Mouse (Mus musculus) ES-E14 (cell line): ENCODE results near the gene Gm13278.
"Not testable (repeated sequence)": the region's sequence is repeated elsewhere in the genome, so short reads cannot be mapped to it uniquely, and the experiment has no call there.

ENCODE experiments used
- CHD2 ChIP-seq: IDR thresholded peaks from 2 replicates; pipeline ENCODE4 v1.6.1; 2014; ENCODE audit warnings: mild to moderate bottlenecking, low read depth, low read length, inconsistent platforms
- HCFC1 ChIP-seq: IDR thresholded peaks from 2 replicates; pipeline ENCODE4 v1.6.1; 2012; ENCODE audit warnings: low read length, inconsistent platforms, borderline replicate concordance; ENCODE audit not compliant: insufficient read depth

GRCm38 (mm10) chr4:88785409-88785808, 5.9 kb upstream of the Gm13278 start, which contains the start of gene Gm13276:
- not testable (repeated sequence) for TF ChIP-seq HCFC1, CHD2
